Mouse (Mus musculus): ENCODE results near the gene Sdhc. TPM values are rescaled to one million over a fixed set of nuclear protein-coding genes. Genes with fewer than 3 reads are reported as not detected.

Gene Sdhc
- total and polyA plus RNA-seq, 2 experiments from 2014 or later, result 754 to 891 TPM

Small RNAs within 50 kb of the gene (microRNA-seq; reads per million reads assigned to microRNA genes)
- gene Gm27844, result not detected

Other genes starting within 250 kb of the Sdhc start
- gene Fcrlb, start 237.7 kb downstream of the Sdhc start, total RNA-seq (2014; rRNA removed; ENCODE audit: low replicate concordance), result not detected in 2 replicates
- gene Fcrlb, start 237.7 kb downstream of the Sdhc start, polyA plus RNA-seq (2015; fragmentation: Nextera tagmentation; extraction: Ambion mirVana), result not detected in 2 replicates
- 0.35 TPM in 1 of 2 replicates, not detected in the other for gene Fcrla, start 223.0 kb downstream of the Sdhc start, total RNA-seq (2014; rRNA removed; ENCODE audit: low replicate concordance)
- gene Fcrla, start 223.0 kb downstream of the Sdhc start, polyA plus RNA-seq (2015; fragmentation: Nextera tagmentation; extraction: Ambion mirVana), result 0.08 and 0.23 TPM in 2 replicates
- 1.4 and 9.7 TPM in 2 replicates for gene Fcgr2b, start 174.1 kb downstream of the Sdhc start, total RNA-seq (2014; rRNA removed; ENCODE audit: low replicate concordance)
- gene Fcgr2b, start 174.1 kb downstream of the Sdhc start, polyA plus RNA-seq (2015; fragmentation: Nextera tagmentation; extraction: Ambion mirVana), result 2.0 and 2.3 TPM in 2 replicates
- gene Fcgr4, start 131.7 kb downstream of the Sdhc start, total RNA-seq (2014; rRNA removed; ENCODE audit: low replicate concordance), result 0.23 and 1.7 TPM in 2 replicates
- gene Fcgr4, start 131.7 kb downstream of the Sdhc start, polyA plus RNA-seq (2015; fragmentation: Nextera tagmentation; extraction: Ambion mirVana), result 0.60 and 1.0 TPM in 2 replicates
- gene Fcgr3, start 85.7 kb downstream of the Sdhc start, total RNA-seq (2014; rRNA removed; ENCODE audit: low replicate concordance), result 11.8 and 13.7 TPM in 2 replicates
- 8.2 and 10.8 TPM in 2 replicates for gene Fcgr3, start 85.7 kb downstream of the Sdhc start, polyA plus RNA-seq (2015; fragmentation: Nextera tagmentation; extraction: Ambion mirVana)
- 3.7 TPM in 1 of 2 replicates, not detected in the other for gene Cfap126, start 36.7 kb downstream of the Sdhc start, total RNA-seq (2014; rRNA removed; ENCODE audit: low replicate concordance)
- 2.2 and 3.5 TPM in 2 replicates for gene Cfap126, start 36.7 kb downstream of the Sdhc start, polyA plus RNA-seq (2015; fragmentation: Nextera tagmentation; extraction: Ambion mirVana)
- gene Mpz, start 108 bp upstream of the Sdhc start, total RNA-seq (2014; rRNA removed; ENCODE audit: low replicate concordance), result 1.6 and 2.0 TPM in 2 replicates
- 0.05 and 0.49 TPM in 2 replicates for gene Mpz, start 108 bp upstream of the Sdhc start, polyA plus RNA-seq (2015; fragmentation: Nextera tagmentation; extraction: Ambion mirVana)
- gene Pcp4l1, start 45.7 kb upstream of the Sdhc start, total RNA-seq (2014; rRNA removed; ENCODE audit: low replicate concordance), result 40.2 and 48.7 TPM in 2 replicates
- gene Pcp4l1, start 45.7 kb upstream of the Sdhc start, polyA plus RNA-seq (2015; fragmentation: Nextera tagmentation; extraction: Ambion mirVana), result 161 and 164 TPM in 2 replicates
- not detected in 2 replicates for gene Nr1i3, start 63.4 kb upstream of the Sdhc start, total RNA-seq (2014; rRNA removed; ENCODE audit: low replicate concordance)
- 0.27 and 0.30 TPM in 2 replicates for gene Nr1i3, start 63.4 kb upstream of the Sdhc start, polyA plus RNA-seq (2015; fragmentation: Nextera tagmentation; extraction: Ambion mirVana)
- gene Tomm40l, start 71.9 kb upstream of the Sdhc start, total RNA-seq (2014; rRNA removed; ENCODE audit: low replicate concordance), result 82.0 and 97.7 TPM in 2 replicates
- gene Tomm40l, start 71.9 kb upstream of the Sdhc start, polyA plus RNA-seq (2015; fragmentation: Nextera tagmentation; extraction: Ambion mirVana), result 56.0 and 64.6 TPM in 2 replicates
- 14.5 TPM in 1 of 2 replicates, not detected in the other for gene Apoa2, start 74.5 kb upstream of the Sdhc start, total RNA-seq (2014; rRNA removed; ENCODE audit: low replicate concordance)
- 4.0 and 4.5 TPM in 2 replicates for gene Apoa2, start 74.5 kb upstream of the Sdhc start, polyA plus RNA-seq (2015; fragmentation: Nextera tagmentation; extraction: Ambion mirVana)
- gene Fcer1g, start 83.8 kb upstream of the Sdhc start, total RNA-seq (2014; rRNA removed; ENCODE audit: low replicate concordance), result 22.7 and 60.5 TPM in 2 replicates
- gene Fcer1g, start 83.8 kb upstream of the Sdhc start, polyA plus RNA-seq (2015; fragmentation: Nextera tagmentation; extraction: Ambion mirVana), result 24.6 TPM in 2 replicates
- 4.1 and 5.5 TPM in 2 replicates for gene Adamts4, start 99.8 kb upstream of the Sdhc start, total RNA-seq (2014; rRNA removed; ENCODE audit: low replicate concordance)
- 3.8 and 3.9 TPM in 2 replicates for gene Adamts4, start 99.8 kb upstream of the Sdhc start, polyA plus RNA-seq (2015; fragmentation: Nextera tagmentation; extraction: Ambion mirVana)
- 962 and 1,127 TPM in 2 replicates for gene Ndufs2, start 100.8 kb upstream of the Sdhc start, total RNA-seq (2014; rRNA removed; ENCODE audit: low replicate concordance)
- 998 and 1,009 TPM in 2 replicates for gene Ndufs2, start 100.8 kb upstream of the Sdhc start, polyA plus RNA-seq (2015; fragmentation: Nextera tagmentation; extraction: Ambion mirVana)
- gene B4galt3, start 119.7 kb upstream of the Sdhc start, total RNA-seq (2014; rRNA removed; ENCODE audit: low replicate concordance), result 28.9 and 55.0 TPM in 2 replicates
- gene B4galt3, start 119.7 kb upstream of the Sdhc start, polyA plus RNA-seq (2015; fragmentation: Nextera tagmentation; extraction: Ambion mirVana), result 32.6 and 34.3 TPM in 2 replicates
- gene Ppox, start 130.6 kb upstream of the Sdhc start, total RNA-seq (2014; rRNA removed; ENCODE audit: low replicate concordance), result 32.7 and 52.4 TPM in 2 replicates
- 24.3 and 24.6 TPM in 2 replicates for gene Ppox, start 130.6 kb upstream of the Sdhc start, polyA plus RNA-seq (2015; fragmentation: Nextera tagmentation; extraction: Ambion mirVana)
- gene Usp21, start 137.4 kb upstream of the Sdhc start, total RNA-seq (2014; rRNA removed; ENCODE audit: low replicate concordance), result 20.0 and 27.3 TPM in 2 replicates
- 30.6 and 32.3 TPM in 2 replicates for gene Usp21, start 137.4 kb upstream of the Sdhc start, polyA plus RNA-seq (2015; fragmentation: Nextera tagmentation; extraction: Ambion mirVana)
- gene Ufc1, start 144.4 kb upstream of the Sdhc start, total RNA-seq (2014; rRNA removed; ENCODE audit: low replicate concordance), result 74.9 and 140 TPM in 2 replicates
- gene Ufc1, start 144.4 kb upstream of the Sdhc start, polyA plus RNA-seq (2015; fragmentation: Nextera tagmentation; extraction: Ambion mirVana), result 109 and 113 TPM in 2 replicates
- 20.8 and 27.1 TPM in 2 replicates for gene Dedd, start 178.5 kb upstream of the Sdhc start, total RNA-seq (2014; rRNA removed; ENCODE audit: low replicate concordance)
- gene Dedd, start 178.5 kb upstream of the Sdhc start, polyA plus RNA-seq (2015; fragmentation: Nextera tagmentation; extraction: Ambion mirVana), result 30.0 and 31.7 TPM in 2 replicates
- gene Nit1, start 195.0 kb upstream of the Sdhc start, total RNA-seq (2014; rRNA removed; ENCODE audit: low replicate concordance), result 39.6 and 41.5 TPM in 2 replicates
- gene Nit1, start 195.0 kb upstream of the Sdhc start, polyA plus RNA-seq (2015; fragmentation: Nextera tagmentation; extraction: Ambion mirVana), result 31.4 and 35.2 TPM in 2 replicates
- 9.3 and 9.7 TPM in 2 replicates for gene Pfdn2, start 195.1 kb upstream of the Sdhc start, total RNA-seq (2014; rRNA removed; ENCODE audit: low replicate concordance)
- 81.8 and 94.7 TPM in 2 replicates for gene Pfdn2, start 195.1 kb upstream of the Sdhc start, polyA plus RNA-seq (2015; fragmentation: Nextera tagmentation; extraction: Ambion mirVana)
- 0.19 and 3.2 TPM in 2 replicates for gene Klhdc9, start 210.2 kb upstream of the Sdhc start, total RNA-seq (2014; rRNA removed; ENCODE audit: low replicate concordance)
- 1.1 TPM in 2 replicates for gene Klhdc9, start 210.2 kb upstream of the Sdhc start, polyA plus RNA-seq (2015; fragmentation: Nextera tagmentation; extraction: Ambion mirVana)
- gene Nectin4, start 219.5 kb upstream of the Sdhc start, total RNA-seq (2014; rRNA removed; ENCODE audit: low replicate concordance), result 2.7 TPM in 1 of 2 replicates, not detected in the other
- 0.07 and 0.14 TPM in 2 replicates for gene Nectin4, start 219.5 kb upstream of the Sdhc start, polyA plus RNA-seq (2015; fragmentation: Nextera tagmentation; extraction: Ambion mirVana)
- gene Arhgap30, start 238.4 kb upstream of the Sdhc start, total RNA-seq (2014; rRNA removed; ENCODE audit: low replicate concordance), result 1.6 and 3.4 TPM in 2 replicates
- 0.52 and 0.79 TPM in 2 replicates for gene Arhgap30, start 238.4 kb upstream of the Sdhc start, polyA plus RNA-seq (2015; fragmentation: Nextera tagmentation; extraction: Ambion mirVana)

Measured in heart, postnatal 0 days (tissue).